ENCODE assay signal across 15 mouse cellular contexts in genomic region chr19:29185122-29185521, GRCm38 (mm10).
A peak's percentile ranks its signal among the peaks of the same experiment; 100 is the strongest.
DNase-seq lines count a peak whose midpoint lies in the region; ATAC-seq and TF ChIP-seq lines count a peak whose summit lies in the region.
"Had no signal": no experiment of that assay in that cellular context is flagged by ENCODE, and none has a peak within 500 bp of the region (broad histone marks: within the 10 kb centered on the region; RNA-seq: fewer than 3 reads in every experiment).

No protein-coding gene starts in this region.

- TF ChIP-seq CTCF in gastrocnemius, adult 2 months (IDR thresholded peaks at IDR 0.05): no peak
- no peak for TF ChIP-seq CTCF in left cerebral cortex, adult 2 months (IDR thresholded peaks at IDR 0.05)

- peak overlapping the region; percentile 30; the same call in 1 of the 2 replicates for H3K4me3 ChIP-seq in gastrocnemius, adult 2 months
- H3K4me3 ChIP-seq in midbrain, embryonic 14.5 days (replicated peaks; ENCODE audit: low read depth, low read length): no peak overlapping the region
- no peak overlapping the region for H3K4me3 ChIP-seq in midbrain, embryonic 13.5 days (replicated peaks)
- H3K4me3 ChIP-seq in left cerebral cortex, adult 2 months: no peak overlapping the region
- H3K4me3 ChIP-seq: forebrain, embryonic 10.5 days; heart, adult 2 months; hindbrain, embryonic 13.5 days had no signal

- no peak overlapping the region for H3K9ac ChIP-seq in midbrain, embryonic 14.5 days (replicated peaks; ENCODE audit: low read length)
- no peak overlapping the region for H3K9ac ChIP-seq in midbrain, embryonic 13.5 days (replicated peaks)
- H3K9ac ChIP-seq: hindbrain, embryonic 13.5 days had no signal

- DNase-seq in gastrocnemius, adult 2 months: no peak
- no peak for DNase-seq in gastrocnemius, postnatal 25 days
- peak; percentile 28 for DNase-seq in midbrain, embryonic 14.5 days
- peak; percentile 4 for DNase-seq in telencephalon, adult 2 months (ENCODE audit: low read depth, low spot score)
- DNase-seq in left cerebral cortex, adult 2 months (ENCODE audit: extremely low spot score in 1 of 2, low spot score in 2 of 2): no peak
- no peak for DNase-seq in thymus, postnatal 0 days (ENCODE audit: low spot score)
- DNase-seq: adrenal gland, postnatal 14 days; heart, adult 2 months; kidney, adult 18-20 months; kidney, postnatal 36 days; right cerebral cortex, postnatal 14 days had no signal

- H3K36me3 ChIP-seq in midbrain, embryonic 14.5 days (ENCODE audit: control insufficient read depth, insufficient read depth, low read length): no peaks in the 10 kb centered on the region
- no peaks in the 10 kb centered on the region for H3K36me3 ChIP-seq in midbrain, embryonic 13.5 days
- H3K36me3 ChIP-seq: forebrain, embryonic 10.5 days; hindbrain, embryonic 13.5 days had no signal

- no peaks in the 10 kb centered on the region for H3K9me3 ChIP-seq in midbrain, embryonic 14.5 days (ENCODE audit: control insufficient read depth, low read length)
- no peaks in the 10 kb centered on the region for H3K9me3 ChIP-seq in midbrain, embryonic 13.5 days
- H3K9me3 ChIP-seq: forebrain, embryonic 10.5 days; hindbrain, embryonic 13.5 days had no signal

- WGBS in midbrain, embryonic 14.5 days: 13% methylated on average over 7 of the region's 7 CpGs
- 11% methylated on average over 7 of the region's 7 CpGs for WGBS in midbrain, embryonic 13.5 days

- no peaks in the 10 kb centered on the region for H3K4me1 ChIP-seq in midbrain, embryonic 14.5 days (ENCODE audit: control insufficient read depth, insufficient read depth, low read length)
- peaks cover 8% of the 10 kb centered on the region for H3K4me1 ChIP-seq in midbrain, embryonic 13.5 days (replicated peaks)
- H3K4me1 ChIP-seq: hindbrain, embryonic 13.5 days had no signal

- no peak overlapping the region for H3K27ac ChIP-seq in gastrocnemius, adult 2 months
- H3K27ac ChIP-seq in midbrain, embryonic 14.5 days (replicated peaks; ENCODE audit: low read depth, low read length): no peak overlapping the region
- no peak overlapping the region for H3K27ac ChIP-seq in midbrain, embryonic 13.5 days
- H3K27ac ChIP-seq in left cerebral cortex, adult 2 months: no peak overlapping the region
- H3K27ac ChIP-seq: forebrain, embryonic 10.5 days; heart, adult 2 months; hindbrain, embryonic 13.5 days had no signal

- intact Hi-C loops in gastrocnemius, adult 2 months (cut with DNase I): no loop called here
- intact Hi-C loops in left cerebral cortex, adult 2 months (cut with DNase I): no loop called here

- H3K4me2 ChIP-seq in midbrain, embryonic 14.5 days (ENCODE audit: low read length): no peak overlapping the region
- no peak overlapping the region for H3K4me2 ChIP-seq in midbrain, embryonic 13.5 days (replicated peaks)
- H3K4me2 ChIP-seq: hindbrain, embryonic 13.5 days had no signal

- no peaks in the 10 kb centered on the region for H3K27me3 ChIP-seq in midbrain, embryonic 14.5 days (ENCODE audit: control insufficient read depth, insufficient read depth, low read length)
- no peaks in the 10 kb centered on the region for H3K27me3 ChIP-seq in midbrain, embryonic 13.5 days
- H3K27me3 ChIP-seq: hindbrain, embryonic 13.5 days had no signal

- no peak for ATAC-seq in midbrain, embryonic 14.5 days (ENCODE audit: low FRiP score, low TSS enrichment)
- no peak for ATAC-seq in midbrain, embryonic 13.5 days
- 0 out of 2 replicates have a peak, but pooled peaks have one; percentile 29 for ATAC-seq in common myeloid progenitor, adult 5-6 weeks (replicated peaks; ENCODE audit: low read depth, poor library complexity, severe bottlenecking)

Comparison
In these comparisons a context has a peak if more than half of its experiments do, and no peak if none do; other contexts are left out.
1. DNase-seq: peak in midbrain, embryonic 14.5 days (single experiment) and telencephalon, adult 2 months (single experiment); none in gastrocnemius, adult 2 months (single experiment), gastrocnemius, postnatal 25 days (single experiment), left cerebral cortex, adult 2 months (0 of 2) and thymus, postnatal 0 days (single experiment).